Mouse (Mus musculus) ES-Bruce4 (cell line): ENCODE data around the gene Tpbg.

ENCODE experiments used
- CTCF ChIP-seq: IDR thresholded peaks from one replicate; pipeline ENCODE4 v1.8.1; 2011; ENCODE audit warnings: low read depth, low read length
- POLR2A ChIP-seq: IDR thresholded peaks from one replicate; pipeline ENCODE4 v1.8.1; 2011; ENCODE audit warnings: low read length; ENCODE audit not compliant: insufficient read depth

GRCm38 (mm10) chr9:85841891-85842290 lies 289 bp upstream of the Tpbg start:
- TF ChIP-seq CTCF (peak; percentile 28), POLR2A (no peak)
